Mouse (Mus musculus) thymus, postnatal 25 days (tissue): Measurements from ENCODE around the gene Capn8.
A peak's percentile ranks its signal among the peaks of the same experiment; 100 is the strongest.

ENCODE experiments used
- DNase-seq: peaks from one replicate; pipeline ENCODE4 v3.0.0; 2022

Capn8 gene

GRCm38 (mm10) chr1:182553649-182554375, 11.0 kb upstream of the Capn8 start:
- DNase-seq: peak; percentile 67

GRCm38 (mm10) chr1:182558271-182558670, 6.5 kb upstream of the Capn8 start:
- no peak for DNase-seq

GRCm38 (mm10) chr1:182559530-182559929, 5.3 kb upstream of the Capn8 start:
- DNase-seq: no peak

- peak; percentile 14 for DNase-seq
Measured at GRCm38 (mm10) chr1:182560390-182561098, 4.3 kb upstream of the Capn8 start.

GRCm38 (mm10) chr1:182561945-182562514, 2.8 kb upstream of the Capn8 start:
- no peak for DNase-seq

- no peak for DNase-seq
Measured at GRCm38 (mm10) chr1:182562576-182563370, 2.0 kb upstream of the Capn8 start.

GRCm38 (mm10) chr1:182565351-182565835, 586 bp downstream of the Capn8 start:
- DNase-seq: no peak

- DNase-seq: no peak
Measured at GRCm38 (mm10) chr1:182571148-182571547, 6.3 kb downstream of the Capn8 start.

GRCm38 (mm10) chr1:182571973-182572372, 7.2 kb downstream of the Capn8 start:
- DNase-seq: no peak

- no peak for DNase-seq
Measured at GRCm38 (mm10) chr1:182573856-182574665, 9.3 kb downstream of the Capn8 start.

- DNase-seq: no peak
Measured at GRCm38 (mm10) chr1:182574666-182575049, 9.9 kb downstream of the Capn8 start.

GRCm38 (mm10) chr1:182584169-182584568, 19.4 kb downstream of the Capn8 start:
- DNase-seq: no peak

- peak; percentile 20 for DNase-seq
Measured at GRCm38 (mm10) chr1:182585162-182585840, 20.5 kb downstream of the Capn8 start.

GRCm38 (mm10) chr1:182587706-182588105, 22.9 kb downstream of the Capn8 start:
- no peak for DNase-seq

GRCm38 (mm10) chr1:182591491-182591890, 26.7 kb downstream of the Capn8 start:
- no peak for DNase-seq

- no peak for DNase-seq
Measured at GRCm38 (mm10) chr1:182592436-182592835, 27.6 kb downstream of the Capn8 start.

GRCm38 (mm10) chr1:182605330-182606150, 40.7 kb downstream of the Capn8 start:
- no peak for DNase-seq

- DNase-seq: no peak
Measured at GRCm38 (mm10) chr1:182609701-182610335, 45.0 kb downstream of the Capn8 start.

- no peak for DNase-seq
Measured at GRCm38 (mm10) chr1:182615465-182615864, 50.7 kb downstream of the Capn8 start.
